Mouse (Mus musculus): Measurements from ENCODE around the gene Phactr1.

The Phactr1 gene

DNA sequence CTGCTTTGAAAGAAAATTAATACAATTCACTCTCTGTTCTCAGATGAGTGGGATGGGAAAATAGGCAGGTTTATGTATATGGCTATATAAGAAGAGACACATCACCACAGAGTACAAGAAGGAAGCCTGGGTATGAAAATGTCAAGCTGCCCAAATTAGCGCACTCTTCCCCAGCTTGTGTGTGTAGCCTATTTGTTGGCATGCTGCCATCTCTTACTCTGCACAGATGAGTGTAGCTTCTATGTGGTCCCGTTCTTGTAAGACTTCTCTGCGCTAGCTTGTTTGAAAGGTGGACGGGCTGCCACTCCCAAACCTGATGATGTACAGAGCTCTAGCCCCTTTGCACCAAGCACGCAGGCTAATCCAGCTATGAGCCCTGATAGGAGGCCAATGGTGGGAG is 78.7 kb downstream of the Phactr1 start:
- no peak for DNase-seq

DNA sequence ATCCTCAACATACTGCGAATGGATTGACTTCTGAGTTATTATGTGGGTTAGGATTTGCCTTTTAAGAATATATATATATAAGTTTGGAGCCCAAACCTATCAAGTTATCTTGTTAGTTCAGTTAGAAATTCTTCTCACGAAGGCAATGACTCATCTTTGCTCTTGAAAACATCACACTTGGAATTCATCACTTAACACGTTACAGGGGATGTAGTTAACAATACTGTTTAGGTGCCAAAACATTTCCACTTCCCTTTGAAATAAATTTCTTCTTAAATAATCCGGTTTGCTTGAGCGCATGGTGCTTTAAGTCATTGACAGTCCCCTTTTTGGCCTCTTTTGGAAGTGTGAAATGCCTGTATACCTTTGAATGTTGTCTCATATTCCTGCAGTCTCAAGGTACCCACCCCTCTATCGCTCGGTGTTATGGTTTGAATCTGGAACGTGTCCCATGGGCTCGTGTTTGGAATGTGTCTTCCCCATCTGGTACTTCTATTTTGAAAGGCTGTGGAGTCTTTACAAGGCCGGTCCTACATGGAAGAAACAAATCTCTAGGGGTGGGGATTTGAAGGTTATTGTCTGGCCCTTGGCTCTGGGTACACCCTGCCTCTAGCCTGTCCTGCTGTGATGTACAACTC is 80.6 kb downstream of the Phactr1 start:
- DNase-seq: no peak

DNA sequence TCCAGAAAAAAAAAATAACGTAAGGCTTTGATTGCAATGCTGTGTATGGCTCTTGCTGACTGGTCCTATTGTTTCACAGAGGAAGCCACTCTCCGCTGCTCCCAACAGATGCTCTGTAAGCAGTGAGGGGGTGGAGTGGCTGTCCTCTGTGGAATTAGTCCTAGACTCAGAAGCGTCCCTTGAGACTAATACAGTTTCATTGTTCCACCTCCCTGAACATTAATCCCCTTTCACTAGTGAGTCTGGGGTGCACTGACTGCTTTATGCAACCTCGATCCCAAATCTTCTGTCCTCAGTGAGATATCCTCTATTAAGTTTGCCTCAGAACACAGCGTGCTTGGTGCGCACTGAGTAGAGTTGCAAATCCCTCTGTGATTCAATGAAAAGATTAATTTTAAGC is 91.9 kb downstream of the Phactr1 start:
- DNase-seq: no peak

DNA sequence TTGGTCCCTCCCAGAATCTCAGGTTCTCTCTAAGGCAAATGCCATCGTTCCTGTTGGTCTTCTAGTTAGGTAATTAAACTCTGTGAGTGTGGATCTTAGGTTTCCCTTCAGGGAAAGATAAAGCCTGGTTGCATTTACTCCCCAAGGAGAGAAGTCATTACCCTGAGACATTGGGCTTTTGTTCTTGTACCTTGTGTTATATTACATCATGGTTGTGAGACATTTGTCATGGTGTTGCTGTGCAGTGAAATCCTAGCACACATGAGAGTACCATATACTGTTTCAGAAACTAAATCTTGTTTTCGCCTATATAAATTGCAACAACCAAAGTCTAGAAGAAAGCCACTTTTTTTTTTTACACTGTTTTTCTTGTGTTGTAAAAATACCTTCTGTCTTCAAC is 93.6 kb downstream of the Phactr1 start:
- DNase-seq: no peak

DNA sequence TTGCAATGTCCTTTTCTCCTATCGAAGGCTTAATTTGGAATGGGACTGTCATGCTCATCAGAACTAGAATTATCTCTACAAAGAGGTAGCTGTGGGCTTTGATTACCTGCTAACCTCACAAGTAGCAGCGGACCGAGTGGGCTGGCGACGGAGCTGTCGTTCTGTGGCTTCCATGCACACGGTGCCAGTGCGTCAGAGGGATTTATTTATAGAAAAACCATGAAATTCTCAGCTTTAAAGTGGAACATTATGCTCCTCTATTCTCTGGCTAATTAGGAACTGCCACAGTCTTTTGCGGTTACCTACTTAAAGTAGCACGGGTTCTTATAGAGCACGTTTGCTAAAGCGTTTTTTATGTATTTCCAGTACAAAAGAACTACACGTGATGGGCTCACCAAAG is 101.7 kb downstream of the Phactr1 start:
- DNase-seq: no peak

DNA sequence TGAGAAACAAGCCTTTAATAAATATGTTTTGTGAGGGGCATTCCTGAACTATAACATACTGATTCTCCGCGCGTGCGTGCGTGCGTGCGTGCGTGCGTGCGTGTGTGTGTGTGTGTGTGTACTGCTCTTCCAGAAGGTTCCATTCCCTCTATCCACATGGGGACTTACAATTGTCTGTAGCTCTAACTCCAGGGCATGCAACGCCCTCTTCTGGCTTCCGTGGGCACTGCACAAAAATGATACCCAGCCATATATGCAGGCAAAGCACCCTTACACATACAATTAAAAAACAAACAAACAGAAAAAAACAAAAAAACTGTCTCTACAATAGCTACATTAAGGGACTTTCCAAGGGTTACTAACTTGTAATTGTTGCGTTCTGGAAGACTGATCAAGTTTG is 108.8 kb downstream of the Phactr1 start:
- DNase-seq: peak in 1 of 2 experiments; percentile 20

DNA sequence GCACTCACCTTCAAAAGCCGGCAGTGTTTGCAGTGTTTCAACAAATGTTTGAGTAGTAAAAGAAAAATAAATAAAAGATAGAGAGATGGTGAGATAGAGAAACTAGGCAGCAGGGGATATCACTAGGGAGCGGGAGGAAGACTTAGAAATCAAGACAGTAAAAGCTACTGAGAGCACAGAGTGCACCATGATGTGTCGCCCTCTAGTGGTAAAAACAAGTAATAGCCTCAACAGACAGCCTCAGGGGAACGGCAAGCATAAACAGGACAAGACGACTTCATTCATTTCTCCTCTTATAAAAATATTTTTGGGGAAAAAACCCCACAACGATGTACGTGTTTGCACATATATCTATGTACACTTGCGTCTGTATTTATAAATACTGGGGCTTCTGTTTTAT is 111.9 kb downstream of the Phactr1 start:
- peak; percentile 8 to 11 for DNase-seq

DNA sequence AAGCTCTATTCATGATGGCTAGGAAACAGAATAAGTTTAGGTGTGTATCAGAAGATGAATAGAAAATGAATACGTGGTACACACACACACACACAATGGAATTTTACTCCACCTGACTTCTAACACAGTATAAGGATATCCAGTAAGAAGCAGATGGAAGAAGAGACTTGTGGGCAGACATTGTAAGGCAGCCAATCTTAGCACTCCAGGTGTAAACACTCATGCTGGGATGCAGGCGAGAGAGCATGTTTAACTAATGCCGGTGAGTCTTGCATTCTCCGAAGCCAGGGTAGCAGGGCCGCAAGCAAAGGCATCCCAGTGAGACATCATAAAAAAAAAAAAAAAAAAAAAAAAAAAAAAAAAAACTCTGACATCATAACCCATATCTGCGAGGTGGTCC is 120.1 kb downstream of the Phactr1 start:
- DNase-seq: no peak

DNA sequence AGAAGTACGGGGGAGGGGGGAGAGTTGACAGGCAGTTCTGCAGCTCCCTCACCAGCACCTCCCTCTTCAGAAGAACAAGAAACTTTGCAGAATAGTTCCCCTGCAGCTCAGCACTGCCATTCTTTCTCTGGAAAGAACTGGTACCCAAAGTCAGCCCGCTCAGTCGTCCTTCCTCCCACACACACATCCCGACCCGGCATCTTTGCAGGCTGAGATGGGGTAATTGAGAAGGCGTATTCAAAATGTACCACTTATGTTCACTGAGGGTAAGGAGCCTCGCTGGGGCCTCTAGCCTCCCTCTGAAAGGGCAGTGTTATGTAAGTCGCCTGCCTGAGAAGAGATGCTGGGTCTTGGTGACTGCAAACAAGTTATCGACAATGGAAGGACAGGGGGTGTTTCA is 123.9 kb downstream of the Phactr1 start:
- DNase-seq: no peak

DNA sequence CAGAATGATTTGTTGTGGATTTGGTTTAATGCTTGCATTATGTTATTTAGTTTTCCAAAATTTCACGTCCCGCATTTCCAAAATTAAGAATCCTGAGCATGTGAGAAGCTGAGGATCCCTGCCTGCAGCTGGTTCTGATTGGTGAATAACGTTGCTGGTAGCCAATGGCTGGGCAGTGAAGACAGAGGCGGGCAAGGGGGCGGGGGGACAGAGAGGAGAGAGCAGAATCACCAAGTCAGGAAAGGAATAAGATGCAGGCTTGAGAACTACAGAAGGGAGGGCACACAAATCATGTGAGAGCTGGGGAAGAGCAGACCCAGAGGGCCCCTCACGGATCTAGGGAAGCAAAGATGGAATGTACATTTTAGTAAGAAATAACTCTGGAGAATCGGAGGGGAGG is 132.3 kb downstream of the Phactr1 start:
- DNase-seq: peak in 1 of 2 experiments; percentile 7

DNA sequence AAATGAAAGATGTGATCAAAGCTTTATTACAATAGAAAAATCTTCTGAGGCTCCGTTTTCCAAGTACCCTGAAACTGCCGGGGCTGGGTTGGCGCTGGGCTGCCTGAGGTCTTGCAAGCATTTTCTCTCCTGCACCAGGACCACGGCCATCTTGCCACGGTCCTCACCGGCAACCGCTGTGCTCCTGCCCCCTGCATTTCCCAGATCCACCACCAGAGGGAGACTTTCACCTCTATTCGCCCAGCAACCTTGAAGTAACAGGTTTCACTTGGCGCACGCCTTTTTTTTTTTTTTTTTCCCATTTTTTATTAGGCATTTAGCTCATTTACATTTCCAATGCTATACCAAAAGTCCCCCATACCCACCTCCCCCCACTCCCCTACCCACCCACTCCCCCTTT is 138.0 kb downstream of the Phactr1 start:
- DNase-seq: peak; percentile 54 to 86

DNA sequence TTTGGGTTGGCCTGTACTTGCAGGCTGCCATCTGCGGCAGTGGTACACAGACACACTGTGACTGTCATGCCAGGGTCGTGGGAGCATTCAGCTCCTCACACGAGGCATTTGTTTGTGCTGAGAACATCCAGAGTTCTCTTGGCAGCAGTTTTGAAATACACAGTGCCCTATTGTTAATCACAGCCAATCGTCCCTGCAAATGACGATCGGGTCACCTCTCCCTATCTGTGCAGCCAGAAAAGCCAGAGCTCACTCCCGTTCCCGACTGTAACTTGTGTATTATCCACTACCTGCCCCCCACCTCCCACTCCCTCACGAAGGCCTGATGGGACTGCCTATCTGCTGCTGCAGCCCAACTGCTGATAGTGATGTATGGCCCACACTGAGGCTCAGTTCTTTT is 140.1 kb downstream of the Phactr1 start:
- no peak for DNase-seq

DNA sequence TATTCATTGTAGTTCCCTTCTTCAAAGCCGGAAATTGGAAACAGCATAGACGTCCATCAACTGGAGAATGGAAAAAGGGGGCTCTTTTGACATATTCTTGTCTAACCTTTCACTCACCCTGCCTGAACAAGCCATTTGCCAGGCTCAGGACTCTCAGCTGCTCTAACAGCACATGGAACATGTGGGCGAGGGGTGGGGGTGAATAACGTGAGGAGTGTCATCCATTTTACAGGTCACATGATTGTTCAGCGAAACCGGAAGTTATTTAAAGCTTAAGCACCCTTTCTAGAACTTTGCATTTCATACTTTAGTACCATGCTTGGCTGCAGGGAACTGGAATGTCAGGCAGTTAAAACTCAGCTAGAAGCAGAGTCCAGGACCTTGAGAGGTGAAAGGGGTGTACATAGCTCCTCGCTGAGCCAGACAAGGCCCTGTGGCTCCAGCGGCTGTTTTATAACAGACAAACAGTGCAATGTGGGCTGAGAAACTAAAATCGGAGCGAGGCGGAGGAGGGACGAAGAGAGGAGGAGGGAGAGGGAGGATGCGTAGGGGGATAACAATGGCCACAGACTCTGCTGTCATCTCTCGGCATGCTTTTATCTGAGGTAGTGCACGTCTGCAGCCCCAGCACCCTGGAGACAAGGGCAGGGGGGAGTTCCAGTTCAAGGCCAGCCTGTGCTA is 141.1 kb downstream of the Phactr1 start:
- peak; percentile 8 to 13 for DNase-seq

DNA sequence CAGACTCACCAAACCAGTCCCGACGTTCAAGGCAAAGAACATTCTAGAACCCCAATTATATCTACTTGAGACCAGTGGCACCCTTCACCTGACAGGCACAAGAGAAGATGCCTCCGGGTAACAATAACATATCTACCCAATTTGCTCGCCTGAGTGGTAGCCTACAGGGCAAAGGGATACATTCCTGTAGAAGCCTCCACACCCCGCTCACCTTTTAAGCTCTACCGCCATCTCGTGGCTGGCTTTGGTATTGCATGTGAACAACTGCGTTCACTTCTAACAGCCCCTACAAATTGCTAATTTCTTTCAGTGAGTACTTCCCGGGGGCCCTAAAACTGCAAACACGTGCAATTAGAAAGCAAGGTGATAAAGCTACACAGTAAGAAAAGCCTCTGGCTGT is 142.1 kb downstream of the Phactr1 start:
- DNase-seq: peak; percentile 66 to 93

DNA sequence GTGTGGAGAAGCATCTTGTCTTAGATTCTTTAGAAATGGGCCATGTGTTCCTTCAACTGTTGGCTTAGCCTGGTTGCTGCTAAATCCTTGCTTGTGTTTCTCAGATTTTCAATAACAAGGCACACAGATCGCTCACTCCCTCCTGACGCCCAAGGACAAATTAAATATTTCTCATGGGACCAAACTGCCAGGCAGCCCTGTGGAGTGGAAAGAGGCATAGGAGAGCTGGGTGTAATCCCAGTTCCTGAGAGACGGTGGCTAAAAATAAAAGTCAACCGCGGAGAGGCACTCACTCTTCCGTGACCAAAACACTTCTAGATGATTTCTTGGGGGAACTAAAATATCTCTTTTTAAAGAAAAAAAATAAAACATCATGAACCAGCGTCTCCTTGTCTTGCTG is 143.5 kb downstream of the Phactr1 start:
- no peak for DNase-seq

DNA sequence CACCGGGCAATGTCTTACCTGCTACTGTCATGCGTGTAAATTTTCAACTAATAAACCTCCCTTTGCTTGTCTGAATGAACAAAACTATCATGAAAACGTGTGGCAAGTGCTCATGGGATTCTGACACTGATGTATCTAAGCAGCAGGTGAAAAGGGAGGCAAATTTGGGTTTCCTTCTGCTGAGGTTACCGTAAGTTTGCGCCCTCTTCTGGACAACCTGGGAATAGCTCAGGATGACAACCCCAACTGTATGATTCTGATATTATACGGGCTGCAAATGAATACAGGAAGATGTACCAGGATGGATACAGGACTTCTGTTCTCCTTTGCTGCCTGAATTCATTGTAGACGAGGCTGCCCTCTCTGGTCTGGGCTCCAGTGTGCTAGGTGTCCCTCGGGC is 146.2 kb downstream of the Phactr1 start:
- DNase-seq: peak; percentile 29 to 78

DNA sequence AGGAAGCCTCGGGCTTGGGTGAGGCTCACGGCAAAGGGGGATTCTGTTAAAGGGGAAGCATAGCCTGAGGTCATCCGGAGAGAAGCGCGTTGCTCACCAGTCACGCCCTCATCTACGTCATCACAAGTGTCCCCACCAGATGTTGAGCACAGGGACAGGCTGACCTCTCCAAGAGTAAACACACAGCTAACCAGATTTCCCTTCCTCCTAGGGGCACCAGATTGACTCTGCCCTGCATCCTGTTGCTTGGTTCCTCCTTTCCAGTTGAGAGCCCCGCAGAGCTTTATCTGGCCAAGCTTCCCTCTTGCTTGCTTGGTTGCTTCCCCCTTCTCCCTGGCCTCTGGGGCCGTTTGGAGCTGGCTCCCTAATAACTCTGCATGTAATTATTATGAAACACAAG is 148.6 kb downstream of the Phactr1 start:
- DNase-seq: peak; percentile 7 to 17

DNA sequence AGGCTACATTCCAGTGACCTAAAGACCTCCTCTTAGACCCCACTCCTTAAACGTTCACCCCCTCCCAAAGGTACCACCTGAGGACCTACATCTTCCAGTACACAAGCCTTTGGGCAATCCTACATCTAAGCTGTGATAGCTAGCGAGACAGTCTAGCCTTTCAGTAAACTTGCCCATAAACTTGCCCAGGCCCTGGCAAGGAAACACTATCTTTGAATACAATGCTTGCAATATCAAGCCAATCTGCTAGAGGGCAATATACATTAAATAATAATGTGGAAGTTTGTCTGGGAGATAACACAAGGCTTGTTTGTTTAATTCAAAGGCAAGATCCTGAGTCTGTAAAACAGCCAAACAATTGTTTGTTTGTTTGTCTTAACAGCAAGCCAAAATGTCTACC is 155.0 kb downstream of the Phactr1 start:
- peak; percentile 8 to 23 for DNase-seq

DNA sequence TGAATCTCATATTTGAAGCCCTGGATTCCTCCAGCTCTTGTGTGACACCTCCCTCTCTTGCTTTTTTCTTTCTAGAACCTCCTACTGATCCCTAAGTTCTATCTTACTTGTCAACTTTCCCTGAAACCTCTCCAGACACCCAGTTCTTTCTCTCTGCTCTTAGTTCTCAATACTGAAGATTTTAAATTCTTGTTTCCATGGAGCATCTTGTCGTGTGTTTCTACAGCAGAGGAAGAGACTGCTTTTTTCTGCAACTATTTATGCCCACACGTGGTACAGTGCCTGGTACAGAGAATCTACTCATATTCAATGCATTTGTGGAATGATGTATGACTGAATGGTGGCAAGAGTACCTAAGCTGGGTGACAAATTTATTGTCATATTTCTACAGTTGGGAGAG is 158.9 kb downstream of the Phactr1 start:
- DNase-seq: no peak

DNA sequence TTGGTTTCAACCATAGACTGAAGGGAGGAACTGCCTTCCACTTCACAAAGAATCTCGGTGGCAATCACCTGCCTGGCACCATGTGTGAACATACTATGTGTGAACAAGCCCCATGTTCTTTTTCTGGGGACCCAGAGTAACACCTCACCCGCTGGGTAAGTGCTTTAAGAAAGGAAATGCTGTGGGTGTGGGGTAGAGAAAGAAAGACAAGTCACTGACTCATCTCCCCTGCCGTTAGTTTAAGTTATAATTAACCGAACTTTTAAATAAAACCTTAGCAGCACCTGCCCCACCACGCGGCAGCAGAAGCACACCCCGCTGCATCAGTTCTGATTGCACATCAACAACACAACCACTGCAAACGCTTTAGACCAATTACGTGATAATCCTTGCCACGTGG is 171.7 kb downstream of the Phactr1 start:
- no peak for DNase-seq

DNA sequence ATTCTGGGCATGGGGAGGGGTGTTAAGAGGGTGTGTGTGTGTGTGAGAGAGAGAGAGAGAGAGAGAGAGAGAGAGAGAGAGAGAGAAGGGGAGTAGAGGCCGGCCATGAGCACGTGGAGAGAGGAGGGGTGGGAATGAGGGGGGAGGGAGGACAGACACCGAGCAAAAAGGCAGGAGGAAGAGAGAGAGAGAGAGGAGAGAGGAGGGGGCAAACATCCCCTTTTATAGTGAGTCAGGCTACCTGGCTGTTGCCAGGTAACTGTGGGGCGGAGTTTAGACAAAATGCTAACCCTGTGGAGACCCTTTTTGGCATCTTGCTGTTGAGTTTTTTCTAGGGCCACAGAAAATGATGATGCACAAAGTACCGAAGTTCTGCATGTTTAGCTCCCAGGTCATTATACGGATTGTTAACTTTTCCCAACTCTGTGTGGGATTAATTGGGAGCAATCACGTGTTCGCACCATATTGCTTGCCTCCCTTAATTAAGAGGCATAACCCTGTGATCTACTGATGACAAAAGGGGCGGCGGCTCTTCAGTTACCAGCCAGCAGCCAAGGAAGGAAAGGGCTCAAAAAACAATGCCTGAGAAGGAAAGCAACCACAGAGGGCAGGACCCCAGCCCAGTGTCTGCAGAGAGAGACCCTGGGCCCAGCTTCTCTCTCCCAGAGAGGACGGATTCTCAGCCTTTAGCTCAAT is 173.6 kb downstream of the Phactr1 start:
- DNase-seq: no peak

DNA sequence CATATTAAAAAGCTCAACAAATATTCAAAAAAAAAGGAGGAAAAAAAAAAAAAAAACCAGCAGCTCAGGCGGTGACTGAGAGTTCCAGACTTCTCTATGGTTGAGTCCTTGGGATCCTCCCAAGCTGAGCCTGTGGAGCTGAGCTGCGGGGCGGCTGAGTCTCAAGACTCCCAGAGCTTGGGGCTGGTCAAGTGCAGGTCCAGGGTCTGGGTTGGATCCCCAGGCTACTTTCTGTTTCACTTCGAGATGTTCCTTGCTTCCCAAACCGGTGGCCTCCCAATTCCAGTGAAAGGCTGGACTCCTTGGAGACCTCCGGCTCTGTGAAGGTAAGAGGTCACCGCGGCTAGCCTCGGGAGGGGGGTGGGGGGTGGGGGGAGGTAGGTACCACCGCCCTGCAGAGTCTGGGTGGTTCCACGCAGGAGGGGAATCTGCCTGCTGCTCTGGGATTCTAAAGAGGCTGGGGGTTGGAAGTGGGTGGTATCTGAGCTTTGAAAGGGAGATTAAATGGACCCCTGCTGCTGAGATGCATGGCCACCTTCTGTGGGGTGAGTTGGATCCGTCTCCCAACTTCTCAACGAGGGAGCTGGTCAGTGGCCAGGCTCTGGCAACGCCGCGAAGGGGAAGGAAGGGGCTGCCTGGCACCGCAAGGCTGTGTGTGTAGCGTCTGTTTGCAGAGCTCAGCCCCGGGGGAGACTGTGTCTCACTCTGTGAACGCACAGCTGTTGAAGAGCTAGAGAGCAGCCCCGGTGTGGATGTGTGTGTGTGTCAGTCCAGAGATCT is 185.9 kb downstream of the Phactr1 start:
- DNase-seq: peak; percentile 41 to 62

DNA sequence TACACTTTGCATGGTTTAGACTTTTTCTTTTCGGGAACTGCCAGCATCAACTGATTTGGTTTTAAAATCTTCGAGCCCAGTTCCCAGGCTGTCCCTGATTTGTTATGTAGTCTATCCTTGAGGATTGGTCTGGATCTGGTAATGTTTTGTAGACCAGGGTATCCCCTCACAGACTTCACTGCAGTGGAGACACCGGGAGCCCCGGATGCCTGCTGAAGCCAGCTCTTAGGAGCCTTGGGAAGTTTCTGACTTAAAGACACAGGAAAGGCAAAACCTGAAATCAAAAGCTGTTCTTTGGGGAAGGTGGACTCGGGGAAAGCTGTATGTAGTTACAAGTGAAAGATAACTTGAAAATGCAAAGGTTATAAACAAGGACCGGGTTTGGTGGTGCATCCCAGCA is 186.6 kb downstream of the Phactr1 start:
- DNase-seq: peak in 1 of 2 experiments; percentile 22
